Mouse (Mus musculus) gastrocnemius, postnatal 36 days (tissue): ENCODE measurements around the gene Mif4gd. TPM values are rescaled to one million over a fixed set of nuclear protein-coding genes. Genes with fewer than 3 reads are reported as not detected.
"Not testable (repeated sequence)": the region's sequence is repeated elsewhere in the genome, so short reads cannot be mapped to it uniquely, and the experiment has no call there.

Experiments
- DNase-seq, 2 experiments: peaks; one replicate each; pipeline ENCODE4 v3.0.0; 2022
- intact Hi-C: fragments of 180-260 bp; cut with DNase I; formaldehyde crosslinking; loops from one replicate; pipeline ENCODE4 v1.15.1; 2025
- long read RNA-seq, 2 experiments: library from polyadenylated mRNA; stranded (forward); transcript quantifications; one replicate each; pipeline ENCODE4 v2.0.0; 2021
- total RNA-seq, 2 experiments: library from RNA; stranded (reverse); gene quantifications; 2 replicates each; pipeline ENCODE4 v1.2.3; 2021

Mif4gd gene
- total RNA-seq: 10 to 100 TPM; 41.8 to 45.8 TPM
- long read RNA-seq, experiment 1, transcript Mif4gd-201 (6 exons, 1,372 nt): major isoform, 26 of 48 reads
- long read RNA-seq, experiment 1, transcript Mif4gd-202 (6 exons, 993 nt): minor isoform, 5 of 48 reads
- long read RNA-seq, experiment 1, partial matches to known transcripts: 2 of 48 reads
- long read RNA-seq, experiment 1, other reads (novel, unspliced or antisense): 15 of 48 reads
- long read RNA-seq, experiment 2, transcript Mif4gd-201 (6 exons, 1,372 nt): major isoform, 19 of 45 reads
- long read RNA-seq, experiment 2, transcript Mif4gd-202 (6 exons, 993 nt): minor isoform, 9 of 45 reads
- long read RNA-seq, experiment 2, partial matches to known transcripts: 2 of 45 reads
- long read RNA-seq, experiment 2, other reads (novel, unspliced or antisense): 13 of 45 reads

DNA sequence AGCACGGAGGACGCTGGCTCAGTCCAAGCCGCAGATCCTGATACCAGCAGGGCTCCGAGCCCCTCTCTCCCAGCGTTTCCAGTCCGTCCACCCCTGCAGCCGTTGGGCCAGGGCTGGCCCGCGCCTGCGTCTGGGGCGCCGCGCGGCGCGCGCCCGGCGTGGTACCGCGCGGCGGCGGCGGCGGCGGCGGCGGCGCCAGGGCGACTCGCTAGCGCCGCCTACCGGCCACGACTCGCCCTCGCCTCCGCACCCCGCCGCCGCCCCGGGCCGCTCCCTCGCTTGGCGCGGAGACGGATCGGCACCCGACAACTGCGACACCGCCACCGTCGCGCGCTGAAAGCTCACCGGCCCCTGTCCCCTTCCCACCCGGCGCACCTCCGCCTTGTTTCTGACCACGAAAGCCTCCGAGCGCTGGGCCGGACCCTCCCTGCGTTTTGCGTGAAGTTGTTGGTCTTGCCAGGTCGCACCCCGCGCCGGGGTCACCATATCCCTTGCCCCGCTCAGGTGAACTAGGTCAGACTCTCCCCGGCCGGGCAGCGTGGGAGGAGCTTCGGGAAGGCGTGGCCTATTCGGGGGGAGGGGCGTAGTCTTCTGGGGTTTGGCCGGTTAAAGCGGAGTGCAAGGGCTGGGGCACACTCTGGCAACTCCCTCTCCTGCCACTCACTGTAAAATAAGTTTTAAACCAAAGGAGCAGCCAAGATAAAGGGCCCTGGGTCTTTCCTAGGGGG is at the start of gene Mif4gd:
Mif4gd (minus strand) TSS at position 560 of the 728 bp plus-strand sequence.
- peak; percentile 89 to 94 for DNase-seq
- intact Hi-C loops: loop anchor here (5.0 kb wide), 1 partner anchor 125 kb away; no protein-coding TSS in a partner anchor

DNA sequence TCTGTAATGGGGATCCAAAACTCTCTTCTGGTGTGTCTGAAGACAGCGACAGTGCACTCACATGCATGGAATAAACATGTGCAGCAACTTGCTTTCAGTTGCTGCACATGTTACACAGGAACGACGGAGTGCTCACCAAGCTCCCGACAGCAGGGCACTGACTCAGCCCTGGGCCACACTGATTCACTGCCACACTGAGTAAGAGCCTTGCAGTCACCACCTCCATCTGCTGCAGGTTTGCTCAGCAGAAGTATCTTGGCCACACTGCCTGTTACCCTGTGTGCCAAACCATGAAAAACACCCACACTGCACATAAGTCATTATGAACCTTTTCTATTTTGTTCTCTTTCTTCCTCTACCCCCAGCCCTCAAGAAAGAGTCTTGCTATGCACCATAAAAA is 47.6 kb upstream of the Mif4gd start:
- intact Hi-C loops: no loop called here
- no peak for DNase-seq

DNA sequence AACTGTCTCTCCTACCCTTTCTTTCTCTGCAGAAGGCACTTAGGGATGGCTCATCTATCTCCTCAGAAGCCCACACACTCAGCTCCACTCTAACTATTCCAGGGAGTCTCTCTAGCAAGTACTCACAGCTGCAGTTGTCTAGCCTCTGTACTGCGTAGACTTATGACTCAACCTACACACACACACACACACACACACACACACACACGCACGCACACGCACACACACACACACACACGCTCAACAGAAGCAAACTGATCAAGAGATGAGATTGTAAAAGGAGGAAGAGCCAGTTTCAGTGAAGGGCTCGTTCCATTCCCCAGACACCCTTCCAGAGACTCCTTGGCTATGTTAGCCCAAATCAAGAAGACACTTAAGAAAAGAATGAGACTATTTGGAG is 45.8 kb upstream of the Mif4gd start:
- no peak for DNase-seq

DNA sequence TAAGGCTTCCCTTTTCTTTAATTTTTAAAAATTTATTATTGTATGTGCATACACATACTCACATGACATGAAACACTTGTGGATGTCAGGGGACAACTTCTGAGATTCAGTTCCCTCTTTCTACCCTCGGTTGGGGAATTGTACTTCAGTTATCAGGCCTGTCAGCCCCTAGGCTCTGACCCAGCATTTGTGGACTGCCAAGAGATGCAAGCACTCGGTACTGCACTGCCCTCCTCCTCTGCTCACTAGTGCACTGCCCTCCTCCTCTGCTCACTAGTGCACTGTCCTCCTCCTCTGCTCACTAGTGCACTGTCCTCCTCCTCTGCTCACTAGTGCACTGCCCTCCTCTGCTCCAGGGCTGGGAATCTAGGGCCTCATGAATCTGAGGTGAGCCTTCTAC is 41.4 kb upstream of the Mif4gd start:
- intact Hi-C loops: no loop called here
- no peak for DNase-seq

More for the DNA sequence above, 45.8 kb upstream of the Mif4gd start:
- intact Hi-C loops: no loop called here

DNA sequence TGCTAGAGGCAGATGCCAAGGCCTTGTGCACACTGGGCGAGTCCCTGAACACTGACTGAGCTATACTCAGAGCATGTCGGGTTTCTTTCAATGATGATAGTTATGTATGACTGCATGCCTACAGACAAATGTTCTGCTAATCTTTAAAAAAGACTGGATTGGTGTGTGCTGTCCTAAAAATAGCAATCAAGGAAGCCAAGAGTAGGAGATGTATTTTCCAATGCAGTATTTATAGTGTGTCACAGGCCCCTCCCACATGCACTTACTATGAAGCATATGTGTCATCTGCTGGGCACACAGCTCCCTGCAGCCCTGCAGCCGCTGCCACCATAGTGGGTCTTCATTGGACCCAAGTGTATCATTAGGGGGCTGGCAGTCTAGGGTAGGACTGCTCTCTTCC is 40.4 kb upstream of the Mif4gd start:
- no peak for DNase-seq
- intact Hi-C loops: no loop called here

DNA sequence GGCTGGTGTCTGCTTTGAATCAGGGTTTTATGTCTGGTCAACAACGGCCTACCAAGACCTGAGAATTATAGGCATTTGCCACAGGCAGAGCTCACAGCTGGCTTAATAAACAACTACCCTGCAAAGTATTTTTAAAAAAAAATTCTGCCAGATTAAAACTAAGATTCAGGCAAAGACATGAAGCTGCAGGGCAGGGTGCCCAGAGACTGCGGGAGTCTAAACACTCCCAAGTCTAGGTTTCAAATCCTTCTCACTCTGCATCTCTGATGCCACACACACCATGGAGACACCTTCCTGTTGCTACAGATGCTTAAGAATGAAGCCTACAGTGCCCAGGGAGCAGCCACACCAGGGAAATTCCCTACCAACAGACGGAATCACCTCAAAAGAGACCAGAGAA is 38.9 kb upstream of the Mif4gd start:
- intact Hi-C loops: no loop called here
- no peak for DNase-seq

DNA sequence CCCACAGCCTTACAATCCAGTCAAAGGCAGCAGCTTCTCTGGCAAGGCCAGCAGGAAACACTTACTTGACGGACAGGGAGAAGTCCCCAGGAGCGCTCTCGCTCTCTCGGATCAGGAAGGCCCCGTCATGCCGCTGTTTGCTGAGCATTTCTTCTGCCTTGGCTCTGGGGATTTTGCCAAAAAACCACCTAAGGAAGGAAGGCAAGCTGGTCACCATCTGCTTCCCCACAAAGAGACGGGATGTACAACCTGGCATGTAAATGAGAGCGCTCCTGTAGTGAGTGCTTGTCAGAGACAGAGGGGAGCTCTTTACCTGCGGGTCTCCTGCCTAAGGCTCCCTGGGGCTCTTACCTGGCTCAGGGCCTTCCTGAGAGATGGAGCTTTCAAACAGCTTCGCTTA is 36.9 kb upstream of the Mif4gd start:
- DNase-seq: no peak
- intact Hi-C loops: loop anchor here (5.0 kb wide), 1 partner anchor 163 kb away; the partner anchor contains the start of genes Caskin2 and Tsen54

DNA sequence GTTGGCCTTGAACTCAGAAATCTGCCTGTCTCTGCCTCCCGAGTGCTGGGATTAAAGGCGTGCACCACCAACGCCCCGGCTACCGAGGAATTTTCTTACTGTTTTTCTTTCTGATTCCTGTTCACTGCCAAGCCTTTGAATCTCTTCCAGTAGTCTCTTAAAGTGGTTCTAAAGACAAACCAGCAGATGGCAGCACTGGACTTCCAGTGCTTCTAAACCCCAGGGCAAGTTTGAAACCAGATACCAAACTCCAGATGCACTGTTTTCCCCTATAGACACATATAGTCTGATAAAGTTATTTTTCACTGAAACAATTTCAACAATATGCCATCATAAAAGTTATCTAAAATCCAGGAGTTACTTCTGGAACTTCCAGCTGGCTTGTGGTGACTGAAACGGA is 34.7 kb upstream of the Mif4gd start:
- DNase-seq: peak in 1 of 2 experiments; percentile 35

DNA sequence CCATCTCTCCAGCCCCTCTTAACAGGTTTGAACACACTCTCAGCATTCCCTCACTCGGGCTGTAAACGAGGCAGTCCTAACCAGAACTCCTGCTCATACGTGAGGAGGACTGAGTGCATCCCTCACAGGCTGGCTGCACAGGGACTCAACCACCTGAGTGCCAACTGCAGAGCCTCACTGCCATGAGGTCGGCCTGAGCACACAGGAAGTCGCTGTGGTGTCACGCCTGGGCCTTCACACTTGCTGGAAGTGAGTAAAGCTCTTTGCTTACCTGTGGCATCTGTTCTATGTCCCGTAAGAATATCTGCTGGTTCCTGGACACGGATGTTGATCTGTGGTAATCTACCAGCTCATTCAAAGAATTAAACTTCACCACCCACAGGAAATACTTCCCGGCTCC is 33.7 kb upstream of the Mif4gd start:
- intact Hi-C loops: loop anchor here (5.0 kb wide), 1 partner anchor 166 kb away; the partner anchor contains the start of genes Caskin2 and Tsen54
- DNase-seq: no peak

More for the DNA sequence above, 34.7 kb upstream of the Mif4gd start:
- intact Hi-C loops: loop anchor here (1.0 to 5.0 kb wide), 2 partner anchors 67 to 165 kb away; partner anchors contain the start of genes Caskin2 and Tsen54

DNA sequence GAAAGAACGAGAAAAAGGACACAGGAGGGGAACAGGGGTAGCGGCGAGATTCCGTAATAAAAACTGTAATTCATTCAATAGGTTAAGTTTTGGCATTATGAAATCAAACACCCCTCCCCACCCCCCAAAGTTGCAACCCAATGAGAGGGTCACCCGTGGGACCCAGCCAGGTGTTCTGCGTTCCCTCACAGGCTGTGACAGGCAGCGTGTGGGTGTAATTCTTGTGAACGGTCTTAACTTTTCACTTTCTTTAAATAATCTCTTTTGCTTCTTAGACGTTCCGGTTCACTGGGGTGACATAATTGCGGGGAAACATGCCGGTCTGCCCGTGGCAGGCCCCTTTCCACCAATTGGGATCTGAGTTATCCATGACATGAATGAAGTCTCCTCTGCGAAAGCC is 32.7 kb upstream of the Mif4gd start:
- not testable (repeated sequence) for DNase-seq
- intact Hi-C loops: loop anchor here (5.0 kb wide), 1 partner anchor 167 kb away; the partner anchor contains the start of genes Caskin2 and Tsen54

DNA sequence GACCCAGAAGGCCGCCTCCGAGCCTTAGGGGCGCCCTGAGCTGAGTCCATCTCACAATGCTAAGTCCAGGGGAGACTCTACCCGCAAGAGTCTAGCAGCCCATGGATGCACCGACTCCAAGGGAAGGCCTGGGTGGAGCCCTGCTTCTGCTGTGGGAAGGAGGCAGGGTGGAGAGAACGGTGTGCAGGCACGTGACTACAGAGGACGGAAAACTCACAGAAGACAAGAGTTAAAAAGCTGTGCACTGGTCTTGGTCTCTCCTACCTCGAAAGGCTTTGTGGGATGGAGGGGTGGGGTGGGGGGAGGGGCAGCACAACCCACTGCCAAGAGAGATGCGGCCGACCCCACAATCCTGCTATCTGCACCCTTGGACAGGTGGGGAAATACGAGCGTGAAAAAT is 31.5 kb upstream of the Mif4gd start:
- DNase-seq: no peak
- intact Hi-C loops: no loop called here

DNA sequence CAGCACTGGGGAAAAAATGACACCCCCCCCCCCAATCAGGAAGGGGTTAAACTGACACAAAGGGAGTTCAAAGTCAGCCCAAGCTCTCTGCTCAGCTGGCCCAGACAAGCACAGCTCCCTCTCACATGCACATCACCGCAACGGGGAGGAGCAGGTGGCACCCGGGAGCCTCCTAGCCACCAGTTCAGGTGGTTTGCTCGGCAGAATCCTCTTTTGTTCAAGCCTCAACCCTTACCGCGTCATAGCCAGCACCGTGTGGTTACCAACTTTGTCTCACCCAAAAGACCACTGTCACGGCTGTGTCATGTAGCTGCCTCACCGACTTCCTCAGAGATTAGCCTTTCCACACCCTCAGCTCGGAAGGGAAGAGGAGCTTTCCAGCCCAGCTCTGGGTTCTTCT is 30.5 kb upstream of the Mif4gd start:
- no peak for DNase-seq
- intact Hi-C loops: no loop called here

DNA sequence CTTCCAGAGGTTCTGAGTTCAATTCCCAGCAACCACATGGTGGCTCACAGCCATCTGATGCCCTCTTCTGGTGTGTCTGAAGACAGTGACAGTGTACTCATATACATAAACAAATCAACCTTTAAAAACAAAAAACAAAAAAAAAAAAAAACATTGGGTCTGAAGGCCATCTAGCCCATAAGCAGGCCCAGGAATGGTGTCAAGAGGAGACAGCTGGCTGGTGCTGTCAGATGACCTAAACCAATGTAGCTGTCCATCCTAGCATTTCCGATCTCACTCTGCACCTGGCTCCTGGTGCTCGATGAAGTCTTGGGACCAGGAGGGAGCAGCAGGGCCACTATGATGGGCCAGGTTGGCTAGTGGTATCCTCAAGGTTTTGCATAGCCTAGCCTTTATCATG is 29.9 kb upstream of the Mif4gd start:
- DNase-seq: no peak
- intact Hi-C loops: no loop called here

DNA sequence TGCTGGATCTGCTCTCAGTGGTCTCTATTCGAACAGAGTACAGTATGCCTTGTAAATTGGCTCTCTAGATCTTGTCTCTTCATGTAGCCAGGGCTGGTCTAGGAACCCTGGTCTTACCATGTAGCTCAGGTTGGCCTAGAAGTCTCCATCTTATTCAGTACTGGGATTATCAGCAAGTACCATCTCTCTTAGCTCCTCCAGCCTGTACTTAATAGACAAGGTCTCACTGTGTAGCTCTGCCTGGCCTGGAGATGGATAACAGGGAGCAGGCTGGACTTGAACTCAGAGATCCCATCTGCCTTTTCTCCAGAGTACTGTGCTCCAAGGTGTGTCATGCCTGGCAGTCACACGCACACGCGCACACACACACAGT is 28.9 kb upstream of the Mif4gd start:
- intact Hi-C loops: no loop called here
- DNase-seq: no peak

DNA sequence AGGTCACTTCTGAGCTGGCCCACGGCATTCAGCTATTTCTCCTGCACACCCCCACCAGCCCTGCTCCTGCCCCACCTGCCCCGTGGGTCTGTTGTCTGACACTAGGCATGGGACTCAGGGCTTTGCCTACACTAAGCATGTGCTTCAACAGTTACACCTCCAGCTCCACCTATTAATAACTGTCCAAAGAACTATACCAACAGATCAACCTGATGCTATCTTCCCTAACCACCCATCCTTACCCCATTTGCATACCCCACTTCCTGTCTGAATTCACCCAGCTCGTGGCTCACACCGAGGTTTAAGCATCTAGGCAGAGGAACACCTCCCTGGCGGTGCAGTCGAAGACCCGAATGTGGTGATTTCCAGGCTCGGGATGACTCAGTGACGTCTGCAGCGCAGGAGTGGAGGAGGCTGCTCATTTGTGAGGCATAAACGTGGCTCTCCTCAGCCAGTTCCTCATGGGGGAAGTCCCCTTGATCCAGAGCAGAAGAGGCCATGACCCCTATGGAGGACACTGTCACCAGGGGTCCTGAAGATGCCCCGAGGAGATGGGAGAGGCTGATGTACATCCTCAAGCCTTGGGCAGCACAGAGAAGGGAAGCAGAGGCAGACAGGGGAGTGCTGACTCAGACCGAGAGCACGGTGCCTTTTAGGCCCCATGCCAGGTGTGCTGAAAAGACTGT is 28.4 kb upstream of the Mif4gd start:
- DNase-seq: no peak
- intact Hi-C loops: no loop called here

DNA sequence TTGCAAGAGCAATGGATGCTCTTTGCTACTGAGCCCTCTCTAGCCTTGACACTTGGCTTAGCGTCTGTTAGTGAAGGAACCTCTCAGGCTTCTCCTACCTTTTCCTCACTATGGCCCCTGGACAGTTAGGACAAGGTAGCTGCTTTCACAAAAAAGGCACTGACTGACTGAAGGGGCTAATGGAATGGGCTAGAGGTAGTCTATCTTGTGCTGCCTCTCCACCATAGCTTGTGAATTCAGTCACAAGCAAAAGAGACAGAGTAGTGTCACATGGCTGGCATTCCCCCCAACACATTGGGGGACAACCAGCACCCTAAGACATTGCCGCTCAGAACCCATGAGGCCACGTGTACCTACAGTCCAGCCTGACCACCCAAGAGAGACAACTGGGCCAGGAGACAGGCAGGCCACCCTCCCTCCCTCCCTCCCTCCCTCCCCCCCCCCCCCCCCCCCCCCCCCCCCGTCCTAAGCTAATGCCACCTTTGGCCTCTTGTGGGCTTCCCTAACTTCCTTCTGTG is 27.6 kb upstream of the Mif4gd start:
- intact Hi-C loops: no loop called here
- DNase-seq: no peak

DNA sequence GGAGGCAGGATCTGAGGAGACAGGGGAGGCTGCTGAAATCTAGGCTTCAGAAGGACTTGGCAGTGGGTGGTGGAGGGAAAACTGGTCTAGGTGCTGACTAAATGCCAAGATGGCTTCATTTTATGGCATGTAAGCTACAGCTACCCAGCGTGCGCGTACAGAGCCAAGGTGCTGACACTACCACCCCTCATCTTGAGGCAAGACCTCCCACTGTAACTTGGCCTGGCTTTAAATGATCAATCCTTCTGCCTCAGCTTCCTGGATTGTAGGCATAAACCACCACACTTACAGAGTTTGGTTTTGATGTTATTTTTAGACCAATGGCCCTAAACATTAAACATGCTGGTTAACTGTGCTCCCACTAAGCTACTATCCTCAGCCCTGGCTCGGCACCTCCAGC is 26.8 kb upstream of the Mif4gd start:
- DNase-seq: no peak
- intact Hi-C loops: no loop called here

DNA sequence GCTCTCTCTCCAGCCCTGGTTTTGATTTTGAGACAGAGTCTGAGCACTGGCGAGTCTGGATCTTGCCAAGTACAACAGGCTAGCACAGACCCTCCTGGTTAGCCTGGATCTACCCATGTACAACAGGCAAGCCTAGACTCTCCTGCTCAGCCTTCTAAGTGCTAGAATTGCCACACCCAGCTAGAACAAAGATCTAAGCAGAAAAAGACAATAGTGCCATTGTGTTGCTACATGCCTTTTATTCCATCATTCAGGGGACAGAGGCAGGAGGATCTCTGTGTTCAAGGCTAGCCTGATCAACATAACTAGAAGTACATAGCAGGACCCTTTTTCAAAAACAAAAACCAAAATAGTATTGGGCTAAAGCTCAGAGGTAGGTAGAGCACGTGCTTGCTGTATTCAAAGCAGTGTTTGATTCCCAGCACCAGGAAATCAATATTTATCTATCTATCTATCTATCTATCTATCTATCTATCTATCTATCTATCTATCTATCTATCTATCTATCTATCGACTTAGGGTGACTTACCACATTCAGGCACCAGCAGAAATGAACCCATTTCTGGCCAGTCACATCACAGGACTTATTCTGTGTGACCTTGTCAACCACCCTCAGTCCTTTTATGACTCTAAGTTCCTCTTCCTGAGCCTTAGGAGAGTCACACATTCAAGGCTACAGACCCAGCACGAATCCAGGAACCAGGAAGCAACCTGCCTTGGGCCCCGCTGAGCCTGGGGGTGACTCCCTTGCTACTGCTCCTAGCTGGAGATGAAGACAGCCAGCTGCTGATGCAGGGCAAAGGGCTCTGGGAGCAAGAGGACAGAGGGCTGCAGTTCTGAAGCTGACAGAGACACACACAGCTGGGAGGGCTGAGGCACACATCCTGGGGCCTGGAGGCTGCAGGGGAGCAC is 26.0 kb upstream of the Mif4gd start:
- intact Hi-C loops: no loop called here
- DNase-seq: no peak

DNA sequence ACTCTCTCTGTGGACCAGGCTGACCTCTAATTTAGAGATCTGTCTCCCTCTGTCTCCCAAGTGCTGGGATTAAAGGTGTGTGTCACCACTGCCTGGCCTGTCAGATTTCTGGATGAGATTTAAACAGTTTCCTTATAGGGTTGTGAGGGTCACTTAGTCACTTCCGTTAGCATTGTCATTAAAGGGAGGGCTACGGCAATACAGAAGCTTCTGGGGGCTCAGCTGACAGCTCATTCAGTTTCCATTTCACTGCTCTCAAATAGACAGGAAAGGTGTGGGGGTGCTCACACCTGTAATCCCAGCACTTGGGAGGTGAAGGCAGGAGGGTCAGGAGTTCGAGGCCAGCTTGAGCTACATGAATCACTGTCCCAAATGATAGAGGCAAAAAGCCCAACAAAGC is 24.2 kb upstream of the Mif4gd start:
- intact Hi-C loops: no loop called here
- no peak for DNase-seq

DNA sequence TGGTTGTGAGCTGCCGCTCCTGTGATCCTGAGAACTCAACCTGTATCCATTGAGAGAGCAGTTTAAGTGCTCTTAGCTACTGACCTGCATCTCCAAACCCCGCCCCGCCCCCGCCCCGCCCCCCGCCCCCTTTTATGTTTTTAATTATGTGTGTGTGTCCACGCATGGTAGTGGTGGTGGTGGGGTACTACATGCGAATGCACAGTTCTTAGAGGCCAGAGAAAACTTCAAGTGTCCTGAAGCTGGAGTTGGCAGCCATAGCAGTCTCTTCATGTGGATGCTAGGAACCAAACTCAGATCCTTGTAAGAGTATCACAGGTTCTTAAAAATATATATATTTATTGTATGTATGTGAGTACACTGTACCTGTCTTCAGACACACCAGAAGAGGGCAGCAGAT is 22.7 kb upstream of the Mif4gd start:
- intact Hi-C loops: no loop called here
- no peak for DNase-seq
